Mouse (Mus musculus): Measurements from ENCODE around the gene Cdhr2. TPM values are rescaled to one million over a fixed set of nuclear protein-coding genes. Genes with fewer than 3 reads are reported as not detected.

Cdhr2 gene
- polyA plus RNA-seq (2011; ENCODE audit: insufficient read depth, insufficient read length, low replicate concordance, missing spikeins), result not detected in 2 replicates

- 76% methylated on average over 5 of the region's 5 CpGs for WGBS
- Histone ChIP-seq H3K27ac (ENCODE audit: control insufficient read depth, insufficient read depth, low read depth, low read length, poor library complexity) (no peak within 1 kb of the TSS), H3K4me3 (replicated peaks; ENCODE audit: control insufficient read depth, low read depth, low read length) (no peak within 1 kb of the TSS), H3K4me1 (ENCODE audit: control insufficient read depth, insufficient read depth, low read length) (no peaks in the 10 kb centered on the region)
- TF ChIP-seq CTCF (IDR thresholded peaks at IDR 0.05; ENCODE audit: control insufficient read depth, insufficient read depth, low read length), result no peak
- TF ChIP-seq POLR2A (IDR thresholded peaks at IDR 0.05; ENCODE audit: borderline replicate concordance, control insufficient read depth, low read depth, low read length), result no peak
Measured at GRCm38 (mm10) chr13:54701243-54701642, at the start of gene Cdhr2. Gene Cdhr2 (plus strand): TSS chr13:54701461.

GRCm38 (mm10) chr13:54660877-54661276 lies 40.4 kb upstream of the Cdhr2 start:
- TF ChIP-seq CTCF (IDR thresholded peaks at IDR 0.05; ENCODE audit: control insufficient read depth, insufficient read depth, low read length), result no peak
- no peak for TF ChIP-seq POLR2A (IDR thresholded peaks at IDR 0.05; ENCODE audit: borderline replicate concordance, control insufficient read depth, low read depth, low read length)
- WGBS, result 81% methylated on average over 5 of the region's 5 CpGs
- no peak overlapping the region for H3K27ac ChIP-seq (ENCODE audit: control insufficient read depth, insufficient read depth, low read depth, low read length, poor library complexity)
- no peak overlapping the region for H3K4me3 ChIP-seq (replicated peaks; ENCODE audit: control insufficient read depth, low read depth, low read length)
- no peaks in the 10 kb centered on the region for H3K4me1 ChIP-seq (ENCODE audit: control insufficient read depth, insufficient read depth, low read length)

GRCm38 (mm10) chr13:54661358-54661757 lies 39.9 kb upstream of the Cdhr2 start:
- 93% methylated on average over 12 of the region's 12 CpGs for WGBS
- no peak overlapping the region for H3K27ac ChIP-seq (ENCODE audit: control insufficient read depth, insufficient read depth, low read depth, low read length, poor library complexity)
- H3K4me1 ChIP-seq (ENCODE audit: control insufficient read depth, insufficient read depth, low read length), result no peaks in the 10 kb centered on the region
- H3K4me3 ChIP-seq (replicated peaks; ENCODE audit: control insufficient read depth, low read depth, low read length), result no peak overlapping the region
- TF ChIP-seq CTCF (IDR thresholded peaks at IDR 0.05; ENCODE audit: control insufficient read depth, insufficient read depth, low read length) (no peak), POLR2A (IDR thresholded peaks at IDR 0.05; ENCODE audit: borderline replicate concordance, control insufficient read depth, low read depth, low read length) (no peak)

- H3K4me3 ChIP-seq (replicated peaks; ENCODE audit: control insufficient read depth, low read depth, low read length), result no peak overlapping the region
- 92% methylated on average over 4 of the region's 4 CpGs for WGBS
- no peak for TF ChIP-seq CTCF (IDR thresholded peaks at IDR 0.05; ENCODE audit: control insufficient read depth, insufficient read depth, low read length)
- no peak for TF ChIP-seq POLR2A (IDR thresholded peaks at IDR 0.05; ENCODE audit: borderline replicate concordance, control insufficient read depth, low read depth, low read length)
- H3K4me1 ChIP-seq (ENCODE audit: control insufficient read depth, insufficient read depth, low read length), result no peaks in the 10 kb centered on the region
- H3K27ac ChIP-seq (ENCODE audit: control insufficient read depth, insufficient read depth, low read depth, low read length, poor library complexity), result no peak overlapping the region
Measured at GRCm38 (mm10) chr13:54663999-54664398, 37.3 kb upstream of the Cdhr2 start.

GRCm38 (mm10) chr13:54664509-54664908 lies 36.8 kb upstream of the Cdhr2 start:
- TF ChIP-seq CTCF (IDR thresholded peaks at IDR 0.05; ENCODE audit: control insufficient read depth, insufficient read depth, low read length), result no peak
- no peak for TF ChIP-seq POLR2A (IDR thresholded peaks at IDR 0.05; ENCODE audit: borderline replicate concordance, control insufficient read depth, low read depth, low read length)
- Histone ChIP-seq H3K4me3 (replicated peaks; ENCODE audit: control insufficient read depth, low read depth, low read length) (no peak overlapping the region), H3K27ac (ENCODE audit: control insufficient read depth, insufficient read depth, low read depth, low read length, poor library complexity) (no peak overlapping the region), H3K4me1 (ENCODE audit: control insufficient read depth, insufficient read depth, low read length) (no peaks in the 10 kb centered on the region)
- WGBS, result 84% methylated on average over 1 of the region's 1 CpGs

- WGBS, result 87% methylated on average over 7 of the region's 7 CpGs
- TF ChIP-seq POLR2A (IDR thresholded peaks at IDR 0.05; ENCODE audit: borderline replicate concordance, control insufficient read depth, low read depth, low read length) (no peak), CTCF (IDR thresholded peaks at IDR 0.05; ENCODE audit: control insufficient read depth, insufficient read depth, low read length) (no peak)
- Histone ChIP-seq H3K4me3 (replicated peaks; ENCODE audit: control insufficient read depth, low read depth, low read length) (no peak overlapping the region), H3K4me1 (ENCODE audit: control insufficient read depth, insufficient read depth, low read length) (no peaks in the 10 kb centered on the region), H3K27ac (ENCODE audit: control insufficient read depth, insufficient read depth, low read depth, low read length, poor library complexity) (no peak overlapping the region)
Measured at GRCm38 (mm10) chr13:54665062-54665461, 36.2 kb upstream of the Cdhr2 start.

GRCm38 (mm10) chr13:54670491-54670890 lies 30.8 kb upstream of the Cdhr2 start:
- no peak overlapping the region for H3K4me3 ChIP-seq (replicated peaks; ENCODE audit: control insufficient read depth, low read depth, low read length)
- TF ChIP-seq CTCF (IDR thresholded peaks at IDR 0.05; ENCODE audit: control insufficient read depth, insufficient read depth, low read length), result no peak
- TF ChIP-seq POLR2A (IDR thresholded peaks at IDR 0.05; ENCODE audit: borderline replicate concordance, control insufficient read depth, low read depth, low read length), result no peak
- no peak overlapping the region for H3K27ac ChIP-seq (ENCODE audit: control insufficient read depth, insufficient read depth, low read depth, low read length, poor library complexity)
- WGBS, result 72% methylated on average over 2 of the region's 2 CpGs
- H3K4me1 ChIP-seq (ENCODE audit: control insufficient read depth, insufficient read depth, low read length), result no peaks in the 10 kb centered on the region

GRCm38 (mm10) chr13:54675895-54676590 lies 25.2 kb upstream of the Cdhr2 start:
- Histone ChIP-seq H3K4me3 (replicated peaks; ENCODE audit: control insufficient read depth, low read depth, low read length) (no peak overlapping the region), H3K27ac (ENCODE audit: control insufficient read depth, insufficient read depth, low read depth, low read length, poor library complexity) (no peak overlapping the region), H3K4me1 (ENCODE audit: control insufficient read depth, insufficient read depth, low read length) (peaks cover 1% of the 10 kb centered on the region; the same call in 1 of the 2 replicates)
- TF ChIP-seq POLR2A (IDR thresholded peaks at IDR 0.05; ENCODE audit: borderline replicate concordance, control insufficient read depth, low read depth, low read length) (no peak), CTCF (IDR thresholded peaks at IDR 0.05; ENCODE audit: control insufficient read depth, insufficient read depth, low read length) (no peak)
- WGBS, result 76% methylated on average over 11 of the region's 11 CpGs
